Mouse (Mus musculus): ENCODE measurements around the gene Dnajc17.

DNA sequence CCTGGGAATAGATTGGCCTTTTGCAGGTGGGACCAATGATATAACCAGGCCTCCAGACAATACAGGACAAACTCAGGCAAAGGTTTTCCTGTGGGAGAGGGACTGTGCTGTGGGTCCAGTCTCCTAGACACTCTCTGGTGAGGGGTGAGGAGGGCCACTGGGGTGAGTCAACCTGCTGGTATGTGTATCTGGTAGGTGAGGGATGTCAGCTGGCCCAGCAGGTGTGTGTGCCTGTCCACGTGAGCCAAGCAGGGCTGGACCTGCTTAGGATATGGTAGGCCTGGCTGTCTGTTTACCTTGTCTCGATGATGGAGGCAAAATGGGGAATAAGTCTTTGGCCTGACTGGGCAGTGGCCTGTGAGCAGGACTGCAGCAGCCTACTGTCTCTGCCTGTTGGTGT lies 30.1 kb upstream of the Dnajc17 start:
- TF ChIP-seq CTCF (IDR thresholded peaks at IDR 0.05; ENCODE audit: borderline replicate concordance, insufficient read depth, low read depth, low read length) (no peak), POLR2A (IDR thresholded peaks at IDR 0.05; ENCODE audit: borderline replicate concordance, insufficient read depth, low read length) (no peak)

All from cerebellum, adult 2 months (tissue).